Mouse (Mus musculus): ENCODE results near the gene Ccdc36. TPM values are rescaled to one million over a fixed set of nuclear protein-coding genes. Genes with fewer than 3 reads are reported as not detected.

Gene Ccdc36
- polyA plus RNA-seq, 1 experiment from 2014 or later, result 2.0 TPM

- 71% methylated on average over 12 of the region's 12 CpGs for WGBS
- H3K4me2 ChIP-seq (replicated peaks), result no peak overlapping the region
- no peak for ATAC-seq (ENCODE audit: insufficient number of reproducible peaks, insufficient read depth, low FRiP score, low TSS enrichment)
- peaks cover 18% of the 10 kb centered on the region for H3K4me1 ChIP-seq
- H3K27ac ChIP-seq, result no peak overlapping the region
- no peaks in the 10 kb centered on the region for H3K36me3 ChIP-seq
- no peaks in the 10 kb centered on the region for H3K9me3 ChIP-seq
- no peak overlapping the region for H3K9ac ChIP-seq
- H3K4me3 ChIP-seq, result no peak overlapping the region
- H3K27me3 ChIP-seq, result no peaks in the 10 kb centered on the region
Observed at GRCm38 (mm10) chr9:108455747-108456571, 27.7 kb upstream of the Ccdc36 start.

- no peak for ATAC-seq (ENCODE audit: insufficient number of reproducible peaks, insufficient read depth, low FRiP score, low TSS enrichment)
- WGBS, result 86% methylated on average over 6 of the region's 6 CpGs
Observed at GRCm38 (mm10) chr9:108454429-108454828, 26.1 kb upstream of the Ccdc36 start.

GRCm38 (mm10) chr9:108453458-108453857 lies 25.2 kb upstream of the Ccdc36 start:
- no peaks in the 10 kb centered on the region for H3K9me3 ChIP-seq
- H3K36me3 ChIP-seq, result peaks cover 4% of the 10 kb centered on the region
- no peaks in the 10 kb centered on the region for H3K27me3 ChIP-seq
- peaks cover 38% of the 10 kb centered on the region for H3K4me1 ChIP-seq
- ATAC-seq (ENCODE audit: insufficient number of reproducible peaks, insufficient read depth, low FRiP score, low TSS enrichment), result no peak
- H3K9ac ChIP-seq, result 0 out of 2 replicates have a peak overlapping the region, but pooled peaks have one; percentile 25
- peak overlapping the region; percentile 65 for H3K4me2 ChIP-seq (replicated peaks)
- H3K27ac ChIP-seq, result peak overlapping the region; percentile 84; the same call in 1 of the 2 replicates
- peak overlapping the region; percentile 53; the same call in 1 of the 2 replicates for H3K4me3 ChIP-seq
- WGBS, result 77% methylated on average over 4 of the region's 4 CpGs

More at GRCm38 (mm10) chr9:108454429-108454828, 26.1 kb upstream of the Ccdc36 start:
- peaks cover 34% of the 10 kb centered on the region for H3K4me1 ChIP-seq
- H3K27ac ChIP-seq, result no peak overlapping the region
- H3K36me3 ChIP-seq, result no peaks in the 10 kb centered on the region
- H3K9me3 ChIP-seq, result no peaks in the 10 kb centered on the region
- no peaks in the 10 kb centered on the region for H3K27me3 ChIP-seq
- no peak overlapping the region for H3K4me3 ChIP-seq
- no peak overlapping the region for H3K9ac ChIP-seq
- H3K4me2 ChIP-seq (replicated peaks), result no peak overlapping the region

- ATAC-seq (ENCODE audit: insufficient number of reproducible peaks, insufficient read depth, low FRiP score, low TSS enrichment), result no peak
- 33% methylated on average over 6 of the region's 6 CpGs for WGBS
- Histone ChIP-seq H3K36me3 (peaks cover 9% of the 10 kb centered on the region), H3K4me2 (replicated peaks) (peak overlapping the region; percentile 65), H3K4me3 (peak overlapping the region; percentile 53), H3K27ac (peak overlapping the region; percentile 84), H3K4me1 (peaks cover 38% of the 10 kb centered on the region), H3K9me3 (no peaks in the 10 kb centered on the region), H3K27me3 (no peaks in the 10 kb centered on the region), H3K9ac (peak overlapping the region; percentile 59)
Observed at GRCm38 (mm10) chr9:108452911-108453310, 24.6 kb upstream of the Ccdc36 start.

- Histone ChIP-seq H3K4me3 (peak overlapping the region; percentile 53), H3K27me3 (no peaks in the 10 kb centered on the region), H3K9ac (peak overlapping the region; percentile 59), H3K4me1 (peaks cover 38% of the 10 kb centered on the region), H3K4me2 (replicated peaks) (peak overlapping the region; percentile 65), H3K27ac (peak overlapping the region; percentile 84), H3K36me3 (peaks cover 14% of the 10 kb centered on the region), H3K9me3 (no peaks in the 10 kb centered on the region)
- under 1% methylated on average over 40 of the region's 40 CpGs for WGBS
- ATAC-seq (ENCODE audit: insufficient number of reproducible peaks, insufficient read depth, low FRiP score, low TSS enrichment), result peak; percentile 83
Observed at GRCm38 (mm10) chr9:108452291-108452906, 24.1 kb upstream of the Ccdc36 start.

GRCm38 (mm10) chr9:108451519-108452160 lies 23.4 kb upstream of the Ccdc36 start:
- peak overlapping the region; percentile 65 for H3K4me2 ChIP-seq (replicated peaks)
- H3K27ac ChIP-seq, result peak overlapping the region; percentile 84
- no peaks in the 10 kb centered on the region for H3K27me3 ChIP-seq
- peak overlapping the region; percentile 59 for H3K9ac ChIP-seq
- peaks cover 14% of the 10 kb centered on the region for H3K36me3 ChIP-seq
- 46% methylated on average over 6 of the region's 6 CpGs for WGBS
- no peak for ATAC-seq (ENCODE audit: insufficient number of reproducible peaks, insufficient read depth, low FRiP score, low TSS enrichment)
- H3K9me3 ChIP-seq, result no peaks in the 10 kb centered on the region
- peaks cover 38% of the 10 kb centered on the region for H3K4me1 ChIP-seq
- peak overlapping the region; percentile 53 for H3K4me3 ChIP-seq

GRCm38 (mm10) chr9:108451170-108451493 lies 22.8 kb upstream of the Ccdc36 start:
- ATAC-seq (ENCODE audit: insufficient number of reproducible peaks, insufficient read depth, low FRiP score, low TSS enrichment), result no peak
- H3K4me1 ChIP-seq, result peaks cover 38% of the 10 kb centered on the region
- no peak overlapping the region for H3K9ac ChIP-seq

GRCm38 (mm10) chr9:108450292-108451169 lies 22.2 kb upstream of the Ccdc36 start:
- Histone ChIP-seq H3K27me3 (no peaks in the 10 kb centered on the region), H3K9me3 (no peaks in the 10 kb centered on the region), H3K27ac (peak overlapping the region; percentile 83), H3K4me2 (replicated peaks) (peak overlapping the region; percentile 65), H3K4me3 (peak overlapping the region; percentile 53), H3K4me1 (peaks cover 38% of the 10 kb centered on the region), H3K9ac (peak overlapping the region; percentile 27), H3K36me3 (peaks cover 14% of the 10 kb centered on the region)
- 70% methylated on average over 21 of the region's 21 CpGs for WGBS
- peak; percentile 18 for ATAC-seq (ENCODE audit: insufficient number of reproducible peaks, insufficient read depth, low FRiP score, low TSS enrichment)

More at GRCm38 (mm10) chr9:108451170-108451493, 22.8 kb upstream of the Ccdc36 start:
- peaks cover 14% of the 10 kb centered on the region for H3K36me3 ChIP-seq
- H3K4me2 ChIP-seq (replicated peaks), result peak overlapping the region; percentile 65
- WGBS, result 85% methylated on average over 6 of the region's 6 CpGs
- H3K27me3 ChIP-seq, result no peaks in the 10 kb centered on the region
- peak overlapping the region; percentile 83 for H3K27ac ChIP-seq
- peak overlapping the region; percentile 53 for H3K4me3 ChIP-seq
- no peaks in the 10 kb centered on the region for H3K9me3 ChIP-seq

GRCm38 (mm10) chr9:108449860-108450259 lies 21.6 kb upstream of the Ccdc36 start:
- Histone ChIP-seq H3K27me3 (no peaks in the 10 kb centered on the region), H3K4me1 (peaks cover 38% of the 10 kb centered on the region), H3K36me3 (peaks cover 14% of the 10 kb centered on the region), H3K9ac (peak overlapping the region; percentile 27; the same call in 1 of the 2 replicates), H3K4me2 (replicated peaks) (peak overlapping the region; percentile 65), H3K4me3 (0 out of 2 replicates have a peak overlapping the region, but pooled peaks have one; percentile 53), H3K27ac (peak overlapping the region; percentile 83), H3K9me3 (no peaks in the 10 kb centered on the region)
- 39% methylated on average over 4 of the region's 4 CpGs for WGBS
- peak; percentile 70 for ATAC-seq (ENCODE audit: insufficient number of reproducible peaks, insufficient read depth, low FRiP score, low TSS enrichment)

GRCm38 (mm10) chr9:108445125-108445524 lies 16.8 kb upstream of the Ccdc36 start:
- Histone ChIP-seq H3K9me3 (no peaks in the 10 kb centered on the region), H3K4me2 (replicated peaks) (no peak overlapping the region), H3K36me3 (peaks cover 14% of the 10 kb centered on the region), H3K4me1 (peaks cover 11% of the 10 kb centered on the region), H3K27me3 (no peaks in the 10 kb centered on the region), H3K27ac (no peak overlapping the region), H3K4me3 (no peak overlapping the region), H3K9ac (no peak overlapping the region)
- WGBS, result 66% methylated on average over 9 of the region's 9 CpGs
- ATAC-seq (ENCODE audit: insufficient number of reproducible peaks, insufficient read depth, low FRiP score, low TSS enrichment), result no peak
